Mouse (Mus musculus) lung, embryonic 16.5 days (tissue): ENCODE results near the gene Zfp488. TPM values are rescaled to one million over a fixed set of nuclear protein-coding genes. Genes with fewer than 3 reads are reported as not detected.

Experiments used
- ATAC-seq: fragments of 200-750 bp; cut with Nextera tagmentation; 2 replicates; pipeline ENCODE4 v1.8.0; 2017; ENCODE audit warnings: low read depth, mild to moderate bottlenecking, moderate library complexity
- H3K27ac ChIP-seq: fragments of 300-500 bp; sonication (generic); 2 replicates; pipeline ENCODE4 v1.5.1; 2014; ENCODE audit warnings: mild to moderate bottlenecking, control low read depth, low read length
- H3K27me3 ChIP-seq: fragments of 300-500 bp; sonication (generic); 2 replicates; pipeline ENCODE4 v1.6.1; 2014; ENCODE audit warnings: low read depth, low read length, mixed read lengths; ENCODE audit not compliant: control insufficient read depth, insufficient read depth
- H3K36me3 ChIP-seq: fragments of 300-500 bp; sonication (generic); 2 replicates; pipeline ENCODE4 v1.6.1; 2014; ENCODE audit warnings: low read length; ENCODE audit not compliant: control insufficient read depth, insufficient read depth
- H3K4me1 ChIP-seq: fragments of 300-500 bp; sonication (generic); replicated peaks from 2 replicates; pipeline ENCODE4 v1.6.1; 2014; ENCODE audit warnings: low read length, mixed read lengths; ENCODE audit not compliant: control insufficient read depth, insufficient read depth
- H3K4me2 ChIP-seq: fragments of 300-500 bp; sonication (generic); 2 replicates; pipeline ENCODE4 v1.6.1; 2014; ENCODE audit warnings: low read depth, low read length, control low read depth
- H3K4me3 ChIP-seq: fragments of 300-500 bp; sonication (generic); 2 replicates; pipeline ENCODE4 v1.5.1; 2014; ENCODE audit warnings: mild to moderate bottlenecking, low read length, control low read depth
- H3K9ac ChIP-seq: fragments of 300-500 bp; sonication (generic); 2 replicates; pipeline ENCODE4 v1.6.1; 2014; ENCODE audit warnings: low read length, control low read depth
- H3K9me3 ChIP-seq: fragments of 300-500 bp; sonication (generic); 2 replicates; pipeline ENCODE4 v1.6.1; 2016; ENCODE audit warnings: low read length; ENCODE audit not compliant: control insufficient read depth
- WGBS: fragments of 180-500 bp; shearing (Covaris S2); extraction: QIAGEN DNeasy Blood & Tissue Kit; methylation state at CpG from one replicate; pipeline ENCODE4 v1.1.7; 2014; 5-methylcytosine and 5-hydroxymethylcytosine counted together
- polyA plus RNA-seq: library from polyadenylated mRNA; unstranded; fragments of >200 nt; fragmentation: Nextera tagmentation; extraction: Ambion mirVana; gene quantifications from 2 replicates; pipeline ENCODE4 v1.2.1, GENCODE M21; 2015

The Zfp488 gene
- polyA plus RNA-seq, 1 experiment from 2014 or later, result not detected

GRCm38 (mm10) chr14:33933778-33934317, 44.7 kb downstream of the Zfp488 start:
- no peak overlapping the region for H3K27ac ChIP-seq
- no peaks in the 10 kb centered on the region for H3K4me1 ChIP-seq
- no peaks in the 10 kb centered on the region for H3K36me3 ChIP-seq
- 35% methylated on average over 5 of the region's 5 CpGs for WGBS
- H3K9ac ChIP-seq, result no peak overlapping the region
- H3K4me2 ChIP-seq, result no peak overlapping the region
- no peak overlapping the region for H3K4me3 ChIP-seq
- no peak; the same call in 1 of the 2 replicates for ATAC-seq
- no peaks in the 10 kb centered on the region for H3K9me3 ChIP-seq
- peaks cover 26% of the 10 kb centered on the region for H3K27me3 ChIP-seq

- Histone ChIP-seq H3K27me3 (peaks cover 26% of the 10 kb centered on the region), H3K4me2 (no peak overlapping the region), H3K4me3 (no peak overlapping the region), H3K36me3 (no peaks in the 10 kb centered on the region), H3K9me3 (no peaks in the 10 kb centered on the region), H3K4me1 (no peaks in the 10 kb centered on the region), H3K27ac (no peak overlapping the region), H3K9ac (no peak overlapping the region)
- peak; percentile 41; the same call in 1 of the 2 replicates for ATAC-seq
- WGBS, result 55% methylated on average over 10 of the region's 10 CpGs
Observed at GRCm38 (mm10) chr14:33932935-33933703, 45.4 kb downstream of the Zfp488 start.

GRCm38 (mm10) chr14:33931853-33932252, 46.7 kb downstream of the Zfp488 start:
- no peaks in the 10 kb centered on the region for H3K4me1 ChIP-seq
- no peak overlapping the region for H3K4me3 ChIP-seq
- no peaks in the 10 kb centered on the region for H3K9me3 ChIP-seq
- ATAC-seq, result no peak
- no peak overlapping the region for H3K4me2 ChIP-seq
- H3K36me3 ChIP-seq, result no peaks in the 10 kb centered on the region
- WGBS, result 27% methylated on average over 17 of the region's 17 CpGs
- peaks cover 26% of the 10 kb centered on the region for H3K27me3 ChIP-seq
- H3K9ac ChIP-seq, result no peak overlapping the region
- no peak overlapping the region for H3K27ac ChIP-seq

GRCm38 (mm10) chr14:33923168-33924070, 55.1 kb downstream of the Zfp488 start, which contains the start of gene Gdf10:
Gdf10 (plus strand) TSS chr14:33923587.
- 1% methylated on average over 62 of the region's 85 CpGs for WGBS
- peaks cover 8% of the 10 kb centered on the region for H3K4me1 ChIP-seq
- no peak within 1 kb of the TSS for H3K27ac ChIP-seq
- H3K4me2 ChIP-seq, result peak within 1 kb of the TSS; percentile 90
- H3K9me3 ChIP-seq, result no peaks in the 10 kb centered on the region
- ATAC-seq, result peak; percentile 73
- H3K4me3 ChIP-seq, result peak within 1 kb of the TSS; percentile 53
- peaks cover 48% of the 10 kb centered on the region for H3K27me3 ChIP-seq
- peak within 1 kb of the TSS; percentile 56 for H3K9ac ChIP-seq
- H3K36me3 ChIP-seq, result no peaks in the 10 kb centered on the region

- Histone ChIP-seq H3K9me3 (no peaks in the 10 kb centered on the region), H3K9ac (no peak overlapping the region), H3K4me1 (peaks cover 8% of the 10 kb centered on the region), H3K4me3 (peak overlapping the region; percentile 53), H3K27me3 (peaks cover 48% of the 10 kb centered on the region), H3K36me3 (no peaks in the 10 kb centered on the region), H3K4me2 (peak overlapping the region; percentile 90), H3K27ac (no peak overlapping the region)
- no peak for ATAC-seq
- 17% methylated on average over 8 of the region's 8 CpGs for WGBS
Observed at GRCm38 (mm10) chr14:33922771-33923167, 55.8 kb downstream of the Zfp488 start.

- Histone ChIP-seq H3K9ac (no peak overlapping the region), H3K27me3 (peaks cover 44% of the 10 kb centered on the region), H3K27ac (no peak overlapping the region), H3K9me3 (no peaks in the 10 kb centered on the region), H3K36me3 (no peaks in the 10 kb centered on the region), H3K4me2 (no peak overlapping the region), H3K4me3 (no peak overlapping the region), H3K4me1 (peaks cover 8% of the 10 kb centered on the region)
- 51% methylated on average over 14 of the region's 14 CpGs for WGBS
- no peak for ATAC-seq
Observed at GRCm38 (mm10) chr14:33920727-33921559, 57.6 kb downstream of the Zfp488 start.

Other genes starting within 250 kb of the Zfp488 start
- gene Gdf10, start 55.2 kb downstream of the Zfp488 start, polyA plus RNA-seq, result 7.1 and 7.7 TPM in 2 replicates
- gene Gdf2, start 37.7 kb downstream of the Zfp488 start, polyA plus RNA-seq, result 0.06 and 0.08 TPM in 2 replicates
- gene Rbp3, start 24.8 kb downstream of the Zfp488 start, polyA plus RNA-seq, result not detected in 2 replicates
- not detected in 2 replicates for gene Gm30083, start 36.4 kb upstream of the Zfp488 start, polyA plus RNA-seq
- not detected in 2 replicates for gene Gm5460, start 38.0 kb upstream of the Zfp488 start, polyA plus RNA-seq
- gene Antxrl, start 73.9 kb upstream of the Zfp488 start, polyA plus RNA-seq, result not detected in 2 replicates
- gene Anxa8, start 107.2 kb upstream of the Zfp488 start, polyA plus RNA-seq, result 10.1 and 15.0 TPM in 2 replicates
- 0.19 TPM in 1 of 2 replicates, not detected in the other for gene A630023A22Rik, start 124.0 kb upstream of the Zfp488 start, polyA plus RNA-seq
- gene Npy4r, start 173.7 kb upstream of the Zfp488 start, polyA plus RNA-seq, result 0.05 and 0.20 TPM in 2 replicates
- gene Gprin2, start 222.9 kb upstream of the Zfp488 start, polyA plus RNA-seq, result 0.21 and 0.30 TPM in 2 replicates
- 0.87 and 1.0 TPM in 2 replicates for gene Syt15, start 240.8 kb upstream of the Zfp488 start, polyA plus RNA-seq